Mouse (Mus musculus): ENCODE results near the gene Gm10406.
"Not testable (repeated sequence)": the region's sequence is repeated elsewhere in the genome, so short reads cannot be mapped to it uniquely, and the experiment has no call there.

The Gm10406 gene

DNA sequence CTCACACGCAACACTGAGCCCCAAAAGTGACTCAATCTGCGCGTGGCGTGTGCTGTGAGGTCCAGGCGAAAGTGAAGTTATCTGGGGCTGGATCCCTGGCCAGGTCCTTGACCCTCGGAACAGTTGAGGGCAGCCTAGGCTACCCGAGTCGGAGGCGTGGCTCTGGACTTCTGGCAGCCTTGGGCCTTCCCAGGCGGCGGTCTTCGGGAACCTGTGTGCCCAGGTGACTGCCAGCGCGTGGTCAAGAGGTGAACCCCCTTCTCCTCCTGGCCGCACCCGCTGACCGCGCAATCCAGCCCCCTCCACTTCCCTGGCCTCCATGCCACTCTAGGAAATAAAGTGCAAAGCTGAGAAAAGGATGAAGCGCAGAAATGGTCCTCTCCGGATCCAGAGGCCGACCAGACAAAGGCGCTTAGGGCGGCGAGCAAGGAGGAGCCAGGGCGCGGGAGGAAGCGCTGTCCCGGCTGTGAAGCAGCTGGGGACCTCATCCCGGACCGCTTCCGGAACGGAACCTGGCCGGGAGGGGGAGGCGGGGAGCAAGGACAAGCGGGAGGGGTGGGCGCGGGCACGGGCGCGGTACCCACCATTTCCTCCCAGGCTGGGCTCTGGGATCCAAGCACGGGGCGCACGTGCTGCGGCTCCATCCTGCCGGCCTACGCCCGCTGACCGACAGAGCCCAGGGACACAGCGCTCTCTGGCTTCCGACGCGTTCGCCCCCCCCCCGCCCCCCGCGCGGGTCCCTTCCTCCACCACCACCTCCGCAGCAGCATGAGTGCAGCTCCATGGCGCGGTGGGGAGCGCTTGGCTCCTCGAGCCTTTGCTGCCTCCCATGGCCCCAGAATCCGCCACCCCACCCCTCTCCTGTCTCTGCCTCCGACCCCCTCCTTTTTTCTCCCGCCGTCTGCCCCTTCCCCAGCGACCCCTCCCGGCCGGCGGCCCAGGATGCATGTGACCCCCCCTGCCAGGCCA is at the start of gene Gm10406:
Gm10406 (minus strand) TSS at position 669 of the 969 bp plus-strand sequence.
- DNase-seq (ENCODE audit: low spot score), result not testable (repeated sequence)

DNA sequence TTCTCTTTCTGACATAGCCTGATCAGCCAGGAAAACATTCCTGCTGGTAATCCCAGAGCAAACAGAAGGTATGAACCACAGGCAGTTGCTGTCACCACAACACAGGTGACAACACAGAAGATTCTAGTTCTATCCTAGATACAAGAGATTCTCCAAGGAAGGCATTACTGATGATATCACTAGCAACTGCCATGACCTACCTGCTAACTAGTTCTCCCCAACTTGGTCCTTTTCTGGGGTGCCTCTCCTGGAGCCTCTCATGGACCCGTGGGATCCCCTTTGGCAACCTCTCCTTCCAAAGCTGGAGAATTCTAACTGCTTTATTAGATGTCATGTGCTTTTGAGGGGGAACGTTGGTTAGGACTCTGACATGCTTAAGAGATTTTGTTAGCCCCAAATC is 17.6 kb upstream of the Gm10406 start, which contains the start of gene Gm3685:
Gm3685 (minus strand) TSS at position 101 of the 400 bp plus-strand sequence.
- not testable (repeated sequence) for DNase-seq (ENCODE audit: low spot score)

DNA sequence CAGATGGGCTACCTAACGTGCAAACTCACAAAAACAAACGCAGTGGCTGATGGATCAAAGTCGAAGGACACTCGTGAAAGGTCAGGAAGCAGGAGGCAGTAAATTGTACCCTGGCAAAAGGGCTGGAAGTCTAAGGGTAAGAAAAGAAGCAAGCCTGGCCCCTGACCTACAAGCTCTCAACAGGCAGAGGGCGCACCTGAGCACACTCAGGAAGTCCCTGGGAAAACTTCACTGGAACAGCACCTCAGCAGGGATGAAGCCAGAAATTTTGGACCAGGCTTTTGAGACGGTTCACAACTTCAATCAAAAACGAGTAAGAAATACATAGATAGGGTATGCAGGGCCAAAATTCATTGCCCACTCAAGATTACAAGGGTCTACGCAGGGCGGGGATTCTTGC is 975 bp downstream of the Gm10406 start:
- not testable (repeated sequence) for DNase-seq (ENCODE audit: low spot score)

DNA sequence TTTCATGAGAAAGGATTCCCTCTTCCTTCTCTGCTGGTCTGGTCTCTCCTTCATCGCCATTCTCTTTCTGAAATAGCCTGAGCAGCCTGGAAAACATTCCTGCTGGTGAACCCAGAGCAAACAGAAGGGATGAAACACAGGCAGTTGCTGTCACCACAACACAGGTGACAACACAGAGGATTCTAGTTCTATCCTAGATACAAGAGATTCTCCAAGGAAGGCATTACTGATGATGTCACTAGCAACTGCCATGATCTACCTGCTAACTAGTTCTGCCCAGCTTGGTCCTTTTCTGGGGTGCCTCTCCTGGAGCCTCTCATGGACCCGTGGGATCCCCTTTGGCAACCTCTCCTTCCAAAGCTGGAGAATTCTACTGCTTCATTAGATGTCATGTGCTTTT is 53.5 kb downstream of the Gm10406 start, which contains the start of gene Gm6356:
Gm6356 (minus strand) TSS at position 101 of the 400 bp plus-strand sequence.
- DNase-seq (ENCODE audit: low spot score), result not testable (repeated sequence)

All from spleen, adult 12 weeks (tissue).